Mouse (Mus musculus) liver, embryonic 14 days (tissue): Measurements from ENCODE around the gene Sox3. TPM values are rescaled to one million over a fixed set of nuclear protein-coding genes. Genes with fewer than 3 reads are reported as not detected.

Experiments used
- polyA plus RNA-seq: library from polyadenylated mRNA; depleted of rRNA; stranded (reverse); fragments of >200 nt; gene quantifications from 2 replicates; pipeline ENCODE4 v1.2.3, GENCODE M21; 2012; rRNA removed

The Sox3 gene
- not detected in 2 replicates for polyA plus RNA-seq

GRCm38 (mm10) chrX:60892801-60893681 is at the start of gene Sox3:
Gene Sox3 (minus strand): TSS chrX:60893430.

